Mouse (Mus musculus) CH12.LX (cell line): Measurements from ENCODE around the gene Krt19. TPM values are rescaled to one million over a fixed set of nuclear protein-coding genes. Genes with fewer than 3 reads are reported as not detected.

Source experiments
- DNase-seq: peaks from one replicate; pipeline ENCODE4 v3.0.0-alpha.2; 2013; ENCODE audit errors: extremely low read depth
- H3K27ac ChIP-seq: 2 replicates; pipeline ENCODE4 v1.5.1; 2012; ENCODE audit warnings: low read depth, mild to moderate bottlenecking, control low read depth, moderate library complexity; ENCODE audit not compliant: insufficient read depth
- H3K27me3 ChIP-seq: replicated peaks from 2 replicates; pipeline ENCODE3; 2012; ENCODE audit warnings: inconsistent platforms
- H3K36me3 ChIP-seq, 2 experiments: replicated peaks in 1 of 2; 2 replicates each; pipeline versions ENCODE3 to v1.6.1; 2012; ENCODE audit warnings: inconsistent platforms in 1 of 2, low read length in 1 of 2, mild to moderate bottlenecking in 1 of 2, mixed read lengths in 1 of 2, moderate library complexity in 1 of 2; ENCODE audit not compliant: control insufficient read depth in 1 of 2, insufficient read depth in 1 of 2
- H3K4me1 ChIP-seq, 2 experiments: 2 replicates each; pipeline ENCODE4 v1.6.1; 2012; ENCODE audit warnings: inconsistent platforms in 1 of 2, moderate library complexity in 1 of 2; ENCODE audit not compliant: insufficient read depth in 2 of 2, control insufficient read depth in 1 of 2
- H3K4me2 ChIP-seq: 2 replicates; pipeline ENCODE4 v1.6.1; 2012; ENCODE audit warnings: low read depth, mild to moderate bottlenecking, control low read depth; ENCODE audit not compliant: poor library complexity, insufficient read depth, severe bottlenecking
- H3K4me3 ChIP-seq, 3 experiments: fragments of 150-350 bp in 1 of 3; sonication (generic) in 1 of 3; replicated peaks in 1 of 3; 2 replicates each; pipeline versions ENCODE3 to v1.5.1; 2011 to 2012; ENCODE audit warnings: low read depth in 2 of 3, low read length in 2 of 3, mild to moderate bottlenecking in 2 of 3, moderate library complexity in 2 of 3, control low read depth in 1 of 3, improper control_type of control experiment in 1 of 3, inconsistent platforms in 1 of 3, mixed read lengths in 1 of 3; ENCODE audit not compliant: poor library complexity in 1 of 3
- H3K79me2 ChIP-seq: replicated peaks from 2 replicates; pipeline ENCODE4 v1.6.1; 2012; ENCODE audit warnings: mild to moderate bottlenecking, moderate library complexity; ENCODE audit not compliant: control insufficient read depth, poor library complexity, insufficient read depth, severe bottlenecking; ENCODE audit errors: extremely low read depth
- H3K9ac ChIP-seq: 2 replicates; pipeline ENCODE4 v1.6.1; 2012; ENCODE audit warnings: low read depth, mild to moderate bottlenecking, control low read depth, moderate library complexity; ENCODE audit not compliant: insufficient read depth
- H3K9me3 ChIP-seq: replicated peaks from 2 replicates; pipeline ENCODE3; 2012; ENCODE audit warnings: low read length, inconsistent platforms, mixed read lengths
- BHLHE40 ChIP-seq: IDR thresholded peaks from 2 replicates; pipeline ENCODE4 v1.6.1; 2011; ENCODE audit warnings: mild to moderate bottlenecking, low read depth, low read length, improper control_type of control experiment
- CHD1 ChIP-seq: IDR thresholded peaks from 2 replicates; pipeline ENCODE4 v1.6.1; 2012; ENCODE audit warnings: low read depth, low read length, improper control_type of control experiment, inconsistent platforms
- CHD2 ChIP-seq: IDR thresholded peaks from 2 replicates; pipeline ENCODE4 v1.6.1; 2011; ENCODE audit warnings: low read length, improper control_type of control experiment
- CTCF ChIP-seq, 2 experiments: IDR thresholded peaks in 1 of 2; conservative IDR thresholded peaks in 1 of 2; 2 replicates each; pipeline ENCODE4 v1.5.1; 2011 to 2012; ENCODE audit warnings: low read depth in 2 of 2, low read length in 2 of 2, improper control_type of control experiment in 1 of 2, inconsistent platforms in 1 of 2, mild to moderate bottlenecking in 1 of 2, moderate library complexity in 1 of 2
- ELF1 ChIP-seq: IDR thresholded peaks from 2 replicates; pipeline ENCODE4 v1.6.1; 2014; ENCODE audit warnings: low read depth, mild to moderate bottlenecking, inconsistent platforms, low read length, improper control_type of control experiment
- ETS1 ChIP-seq: conservative IDR thresholded peaks from 2 replicates; pipeline ENCODE4 v1.6.1; 2012; ENCODE audit warnings: low read depth, mild to moderate bottlenecking, inconsistent platforms, low read length, improper control_type of control experiment, moderate library complexity
- GABPA ChIP-seq: IDR thresholded peaks from 2 replicates; pipeline ENCODE4 v1.6.1; 2012; ENCODE audit warnings: low read depth, low read length, improper control_type of control experiment, inconsistent platforms; ENCODE audit not compliant: insufficient replicate concordance
- IRF4 ChIP-seq: IDR thresholded peaks from 2 replicates; pipeline ENCODE4 v1.6.1; 2014; ENCODE audit warnings: low read depth, mild to moderate bottlenecking, inconsistent platforms, low read length, improper control_type of control experiment
- JUN ChIP-seq: IDR thresholded peaks from 2 replicates; pipeline ENCODE4 v1.6.1; 2011; ENCODE audit warnings: low read depth, mild to moderate bottlenecking, low read length, improper control_type of control experiment, moderate library complexity; ENCODE audit not compliant: insufficient read depth
- JUND ChIP-seq: conservative IDR thresholded peaks from 2 replicates; pipeline ENCODE4 v1.6.1; 2011; ENCODE audit warnings: low read depth, low read length, improper control_type of control experiment
- KAT2A ChIP-seq: IDR thresholded peaks from 2 replicates; pipeline ENCODE4 v1.6.1; 2012; ENCODE audit warnings: low read length, improper control_type of control experiment, inconsistent platforms; ENCODE audit not compliant: insufficient replicate concordance
- MAFK ChIP-seq: IDR thresholded peaks from 2 replicates; pipeline ENCODE4 v1.6.1; 2011; ENCODE audit warnings: low read length, improper control_type of control experiment; ENCODE audit not compliant: insufficient replicate concordance
- MAX ChIP-seq: IDR thresholded peaks from 2 replicates; pipeline ENCODE4 v1.6.1; 2011; ENCODE audit warnings: low read length, improper control_type of control experiment
- MEF2A ChIP-seq: IDR thresholded peaks from 2 replicates; pipeline ENCODE4 v1.6.1; 2014; ENCODE audit warnings: low read depth, mild to moderate bottlenecking, inconsistent platforms, low read length, improper control_type of control experiment, borderline replicate concordance
- NELFE ChIP-seq: IDR thresholded peaks from 2 replicates; pipeline ENCODE4 v1.6.1; 2011; ENCODE audit warnings: low read depth, low read length, improper control_type of control experiment
- NRF1 ChIP-seq: IDR thresholded peaks from 2 replicates; pipeline ENCODE4 v1.6.1; 2014; ENCODE audit warnings: low read depth, mild to moderate bottlenecking, inconsistent platforms, low read length, improper control_type of control experiment, moderate library complexity
- PAX5 ChIP-seq: IDR thresholded peaks from 2 replicates; pipeline ENCODE4 v1.6.1; 2012; ENCODE audit warnings: low read length, inconsistent platforms, mixed read lengths
- POLR2A ChIP-seq: IDR thresholded peaks from 2 replicates; pipeline ENCODE4 v1.6.1; 2011; ENCODE audit warnings: low read depth, mild to moderate bottlenecking, improper control_type of control experiment, low read length
- RCOR1 ChIP-seq: conservative IDR thresholded peaks from 2 replicates; pipeline ENCODE4 v1.6.1; 2012; ENCODE audit warnings: low read depth, mild to moderate bottlenecking, inconsistent platforms, low read length, improper control_type of control experiment
- SIN3A ChIP-seq: IDR thresholded peaks from 2 replicates; pipeline ENCODE4 v1.6.1; 2012; ENCODE audit warnings: low read length, improper control_type of control experiment, inconsistent platforms
- TBP ChIP-seq: conservative IDR thresholded peaks from 2 replicates; pipeline ENCODE4 v1.6.1; 2011; ENCODE audit warnings: low read depth, low read length, improper control_type of control experiment
- TCF12 ChIP-seq: IDR thresholded peaks from 2 replicates; pipeline ENCODE4 v1.6.1; 2014; ENCODE audit warnings: low read depth, mild to moderate bottlenecking, inconsistent platforms, low read length, improper control_type of control experiment
- USF1 ChIP-seq: IDR thresholded peaks from 2 replicates; pipeline ENCODE4 v1.6.1; 2014; ENCODE audit warnings: low read depth, mild to moderate bottlenecking, inconsistent platforms, low read length, improper control_type of control experiment
- USF2 ChIP-seq: conservative IDR thresholded peaks from 2 replicates; pipeline ENCODE4 v1.6.1; 2011; ENCODE audit warnings: low read depth, low read length, improper control_type of control experiment
- ZC3H11A ChIP-seq: IDR thresholded peaks from 2 replicates; pipeline ENCODE4 v1.6.1; 2012; ENCODE audit warnings: low read depth, mild to moderate bottlenecking, inconsistent platforms, low read length, improper control_type of control experiment
- ZNF384 ChIP-seq: IDR thresholded peaks from 2 replicates; pipeline ENCODE4 v1.6.1; 2012; ENCODE audit warnings: low read depth, low read length, improper control_type of control experiment, inconsistent platforms
- dilution Hi-C: fragments of 300-500 bp; cut with MboI; formaldehyde crosslinking; loops from 2 replicates; pipeline ENCODE4 v1.14.3; 2020; ENCODE audit warnings: low sequenced_read_pairs; ENCODE audit not compliant: extremely low pct_unique_long_range_greater_than_20kb, extremely low pct_ligation_motif_present
- in situ Hi-C: fragments of 300-500 bp; cut with MboI; formaldehyde crosslinking; loops from 3 replicates; pipeline ENCODE4 v1.14.3; 2019; ENCODE audit warnings: low sequenced_read_pairs, low pct_ligation_motif_present, low pct_unique_long_range_greater_than_20kb, mixed read lengths
- polyA plus RNA-seq: library from polyadenylated mRNA; unstranded; fragments of >175 nt; gene quantifications from 2 replicates; pipeline ENCODE4 v1.2.1, GENCODE M21; 2012; ENCODE audit warnings: low read depth; ENCODE audit not compliant: insufficient read length
- total RNA-seq, 2 experiments: library from RNA; depleted of rRNA; stranded (reverse); fragments of 300-350 nt in 1 of 2; fragments of >200 nt in 1 of 2; gene quantifications; 2 replicates each; pipeline ENCODE4 v1.2.3; 2012 to 2014

Gene Krt19
- total and polyA plus RNA-seq, 3 experiments, result 0.17 TPM; not detected in 2

GRCm38 (mm10) chr11:100124901-100125300 lies 23.6 kb downstream of the Krt19 start:
- Histone ChIP-seq H3K9ac (no peak overlapping the region), H3K27ac (no peak overlapping the region), H3K79me2 (no peaks in the 10 kb centered on the region), H3K27me3 (peaks cover 97% of the 10 kb centered on the region), H3K4me2 (no peak overlapping the region)
- in situ Hi-C loops, result no loop called here
- DNase-seq, result no peak
- dilution Hi-C loops, result no loop called here
- TF ChIP-seq CTCF (conservative IDR thresholded peaks at IDR 0.05 in 1 of 2, IDR thresholded peaks at IDR 0.05 in 1 of 2; ENCODE audit: low read depth in 2 of 2, low read length in 2 of 2) (no peak), TBP (no peak), MAX (no peak), JUN (no peak), SIN3A (no peak), NELFE (no peak), KAT2A (no peak), CHD1 (no peak), ZC3H11A (no peak), RCOR1 (no peak), MAFK (no peak), USF1 (no peak), IRF4 (no peak), ELF1 (no peak), NRF1 (no peak)
- TF ChIP-seq, all 38 proteins: peak for 0
- Histone ChIP-seq H3K4me1 (no peaks in the 10 kb centered on the region), H3K36me3 (no peaks in the 10 kb centered on the region), H3K9me3 (no peaks in the 10 kb centered on the region), H3K4me3 (no peak overlapping the region)

GRCm38 (mm10) chr11:100121466-100121865 lies 27.0 kb downstream of the Krt19 start, which contains the start of gene Krt13:
Gene Krt13, minus strand, starts transcription at chr11:100121566.
- Histone ChIP-seq H3K9ac (no peak within 1 kb of the TSS), H3K4me3 (no peak within 1 kb of the TSS), H3K4me1 (no peaks in the 10 kb centered on the region), H3K27me3 (peaks cover 99% of the 10 kb centered on the region), H3K36me3 (no peaks in the 10 kb centered on the region), H3K9me3 (no peaks in the 10 kb centered on the region), H3K27ac (no peak within 1 kb of the TSS), H3K79me2 (no peaks in the 10 kb centered on the region), H3K4me2 (no peak within 1 kb of the TSS)
- in situ Hi-C loops, result no loop called here
- dilution Hi-C loops, result no loop called here
- no peak for DNase-seq
- TF ChIP-seq JUND, result no peak
- TF ChIP-seq MEF2A, result no peak
- TF ChIP-seq MAX, result no peak
- TF ChIP-seq POLR2A, result no peak
- TF ChIP-seq ETS1, result no peak
- no peak for TF ChIP-seq TCF12
- no peak for TF ChIP-seq ZC3H11A
- no peak for TF ChIP-seq ZNF384
- TF ChIP-seq NRF1, result no peak
- no peak for TF ChIP-seq NELFE
- TF ChIP-seq PAX5, result no peak
- TF ChIP-seq BHLHE40, result no peak
- no peak for TF ChIP-seq CHD2
- TF ChIP-seq KAT2A, result no peak
- TF ChIP-seq USF2, result no peak
- no peak for TF ChIP-seq GABPA
- no peak for TF ChIP-seq JUN
- no peak for TF ChIP-seq MAFK
